Mouse (Mus musculus) CD8-positive naive resting alpha-beta T cell, adult 2 months (primary cell): ENCODE results near the gene Lamp1.

Experiments
- DNase-seq, 2 experiments: peaks; one replicate each; pipeline ENCODE4 v3.0.0; 2022; ENCODE audit warnings: low read depth in 2 of 2, low spot score in 2 of 2

Gene Lamp1

DNA sequence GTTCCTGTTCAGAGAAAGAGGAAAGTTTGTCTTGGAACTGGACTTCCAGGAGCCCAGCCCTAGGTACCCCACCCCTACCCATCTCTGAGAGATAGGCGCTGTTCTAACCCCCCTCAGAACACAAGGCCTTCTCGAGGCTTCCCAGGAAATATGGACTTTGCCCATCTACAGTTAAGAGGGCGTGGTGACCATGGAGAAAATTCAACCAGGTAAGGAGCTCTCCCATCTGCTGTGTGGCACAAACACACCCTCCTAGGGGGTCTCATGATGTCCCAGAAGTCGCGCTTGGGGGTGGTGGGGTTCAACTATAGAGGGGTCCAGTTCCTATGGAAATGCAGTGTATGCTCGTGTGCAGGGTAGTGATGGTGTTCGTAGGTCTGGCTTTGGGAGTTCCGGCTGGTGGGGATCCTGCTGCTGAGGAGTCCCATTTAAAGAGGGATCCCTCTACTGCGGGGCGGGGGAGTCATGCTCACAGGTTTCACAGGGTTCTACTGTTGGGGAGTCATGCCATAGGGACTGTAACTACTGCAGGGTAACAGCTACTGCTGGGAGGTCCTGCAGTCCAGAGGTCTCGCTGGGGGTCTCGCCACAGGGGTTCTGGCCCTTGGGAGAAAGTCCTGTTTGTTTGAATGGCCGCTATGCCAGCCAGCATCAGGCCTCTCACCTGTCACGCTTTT is 40.6 kb downstream of the Lamp1 start:
- DNase-seq, result no peak

- no peak for DNase-seq
Measured at GRCm38 (mm10) chr8:13200301-13201012, 41.5 kb downstream of the Lamp1 start, which contains the start of gene Grtp1. Grtp1 (minus strand) TSS chr8:13200620.

DNA sequence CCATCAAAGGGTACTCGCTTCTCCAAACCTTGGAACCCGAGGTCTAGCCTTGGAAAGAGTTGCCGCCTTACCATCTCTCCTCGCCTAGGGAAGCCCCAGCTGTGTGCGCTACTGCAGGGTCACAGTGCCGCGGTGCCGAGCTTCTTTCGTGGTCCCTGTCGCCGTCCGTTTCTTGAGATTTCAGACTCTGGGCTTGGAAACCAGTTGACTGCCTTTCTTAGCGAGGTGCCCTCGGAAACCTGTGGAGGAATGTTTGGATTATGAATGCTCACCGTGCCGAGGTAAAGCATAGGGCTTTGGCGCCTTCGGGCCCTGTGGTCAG is 42.0 kb downstream of the Lamp1 start:
- DNase-seq, result no peak

DNA sequence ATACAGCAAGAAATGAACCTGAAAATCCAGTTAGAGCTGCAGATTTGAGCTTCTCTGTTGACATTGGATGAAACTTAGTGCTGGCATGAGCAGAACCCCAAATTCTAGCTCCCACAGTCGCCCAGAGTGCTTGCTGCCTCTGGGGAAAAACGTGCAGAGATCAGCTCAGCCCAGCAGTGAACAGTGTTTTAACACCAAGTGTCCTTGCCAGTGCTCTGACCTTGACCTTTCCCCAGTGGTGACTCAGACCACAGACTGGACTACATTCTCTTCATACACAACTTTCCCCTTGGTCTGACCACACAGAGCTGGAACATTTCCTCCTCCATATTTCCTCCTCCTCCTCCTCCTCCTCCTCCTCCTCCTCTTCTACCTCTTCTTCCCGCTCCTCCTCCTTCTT is 43.1 kb downstream of the Lamp1 start:
- no peak for DNase-seq

GRCm38 (mm10) chr8:13202806-13203205 is 43.8 kb downstream of the Lamp1 start:
- no peak for DNase-seq

- no peak for DNase-seq
Measured at GRCm38 (mm10) chr8:13203472-13203871, 44.5 kb downstream of the Lamp1 start.

DNA sequence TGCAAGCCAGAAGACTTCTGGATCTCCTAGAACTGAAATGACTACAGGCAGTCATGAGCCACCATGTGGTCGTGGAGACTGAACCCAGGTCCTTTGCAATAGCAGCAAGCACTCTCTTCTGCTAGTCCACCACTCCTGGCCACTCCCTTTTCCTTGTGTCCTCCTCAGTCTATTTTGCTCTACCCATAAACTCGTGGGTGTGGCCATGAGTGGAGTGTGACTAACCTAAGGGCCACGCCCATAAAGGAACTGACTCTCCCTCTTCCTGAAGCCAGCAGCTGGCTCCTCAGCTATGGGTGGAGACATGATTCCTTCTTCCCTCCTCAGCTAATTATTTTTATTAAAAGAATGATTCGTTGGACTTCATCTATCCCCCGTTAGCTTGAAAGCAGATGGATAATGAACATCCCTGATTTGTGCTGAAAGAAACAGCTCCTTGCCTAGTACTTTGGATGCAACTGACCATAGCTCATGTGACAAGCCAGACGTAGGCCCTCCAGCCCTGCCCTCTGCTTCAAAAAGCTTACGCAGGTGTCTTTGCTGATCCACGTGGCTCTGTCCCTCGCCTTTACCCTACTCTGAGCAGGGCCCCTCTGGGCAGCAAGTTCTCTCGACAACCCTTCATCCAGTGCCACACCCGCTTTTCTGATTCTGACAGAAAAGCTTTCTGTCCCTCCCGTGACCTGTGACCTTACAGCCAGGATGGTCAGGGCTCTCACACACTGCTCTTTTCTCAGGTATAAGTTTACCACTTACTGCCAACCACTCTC is 45.6 kb downstream of the Lamp1 start:
- no peak for DNase-seq

DNA sequence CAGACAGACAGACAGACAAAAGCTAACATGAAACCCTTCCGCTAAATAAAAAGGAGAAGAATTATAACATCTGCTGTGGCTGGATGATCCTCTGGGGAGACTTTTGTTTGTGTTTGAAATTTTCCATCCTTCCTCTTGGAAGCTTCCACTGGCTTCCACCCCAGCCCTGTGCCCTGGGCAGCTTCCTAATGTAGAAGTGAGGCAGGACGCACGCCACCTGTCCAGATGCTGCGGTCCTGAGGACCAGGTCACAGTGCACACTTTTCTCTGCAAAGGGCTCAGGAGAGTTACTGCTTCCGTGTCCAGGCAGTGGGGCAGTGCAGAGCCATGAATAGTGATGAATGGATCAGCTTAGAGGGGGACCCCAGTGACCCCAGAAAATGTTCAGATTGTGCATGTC is 46.4 kb downstream of the Lamp1 start:
- no peak for DNase-seq

- no peak for DNase-seq
Measured at GRCm38 (mm10) chr8:13206290-13206689, 47.3 kb downstream of the Lamp1 start.

- no peak for DNase-seq
Measured at GRCm38 (mm10) chr8:13208627-13209355, 49.8 kb downstream of the Lamp1 start.

DNA sequence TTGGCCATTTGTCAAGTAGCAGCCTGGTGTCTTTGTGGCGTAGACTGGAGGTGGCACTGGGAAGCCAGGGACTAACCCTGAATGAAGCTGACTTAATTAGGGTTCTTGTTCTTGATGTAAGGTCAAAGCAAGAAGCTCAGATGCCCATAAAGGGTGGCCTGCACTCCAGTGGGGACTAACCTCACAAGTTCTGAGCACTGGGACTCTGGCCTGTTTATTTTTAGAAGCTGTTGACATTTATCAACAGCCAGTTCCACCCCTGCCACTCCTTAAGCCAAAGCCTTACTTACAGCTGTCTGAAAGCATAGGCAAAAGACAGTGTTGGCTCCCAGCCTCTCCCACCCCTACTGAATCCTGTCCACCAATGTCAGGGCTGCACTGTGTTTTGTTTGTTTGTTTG is 50.8 kb downstream of the Lamp1 start:
- DNase-seq, result no peak

DNA sequence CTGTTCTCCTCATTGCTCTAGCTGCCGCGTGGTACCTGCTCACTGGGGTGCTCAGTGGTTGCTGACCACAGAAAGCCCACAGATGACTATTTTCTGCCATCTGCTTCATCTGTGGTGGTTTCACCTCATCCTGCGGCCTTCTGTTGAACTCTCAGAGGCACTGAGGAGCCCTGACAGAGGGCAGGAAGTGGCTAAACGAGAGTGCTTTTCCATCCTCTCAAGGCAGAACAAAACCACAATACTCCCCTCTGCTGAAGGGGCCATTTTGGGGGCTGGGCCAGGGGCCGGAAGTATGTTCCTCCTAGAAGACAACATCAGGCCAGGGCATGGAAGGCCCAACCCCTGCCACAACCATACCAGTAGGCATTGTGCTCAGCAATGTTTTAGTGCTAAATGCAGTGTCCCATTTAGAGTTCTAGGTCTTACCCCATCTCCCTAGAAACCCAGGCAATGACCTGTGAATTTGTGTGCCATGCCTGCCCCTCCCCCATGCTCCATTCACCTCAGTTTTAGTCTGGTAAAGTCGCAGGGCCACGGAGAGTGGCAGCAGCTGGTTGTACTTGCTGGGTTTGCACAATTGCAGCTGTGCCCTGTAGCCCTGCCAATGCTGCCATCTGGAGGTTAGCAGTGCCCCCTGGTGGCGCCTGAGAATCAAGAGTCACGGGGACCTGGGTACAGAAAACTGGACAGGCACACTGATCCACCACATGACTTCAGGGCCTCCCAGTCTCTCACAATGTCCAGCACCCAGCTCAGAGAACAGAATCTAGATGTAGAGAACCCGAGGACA is 54.7 kb downstream of the Lamp1 start:
- peak; percentile 72 to 82 for DNase-seq

DNA sequence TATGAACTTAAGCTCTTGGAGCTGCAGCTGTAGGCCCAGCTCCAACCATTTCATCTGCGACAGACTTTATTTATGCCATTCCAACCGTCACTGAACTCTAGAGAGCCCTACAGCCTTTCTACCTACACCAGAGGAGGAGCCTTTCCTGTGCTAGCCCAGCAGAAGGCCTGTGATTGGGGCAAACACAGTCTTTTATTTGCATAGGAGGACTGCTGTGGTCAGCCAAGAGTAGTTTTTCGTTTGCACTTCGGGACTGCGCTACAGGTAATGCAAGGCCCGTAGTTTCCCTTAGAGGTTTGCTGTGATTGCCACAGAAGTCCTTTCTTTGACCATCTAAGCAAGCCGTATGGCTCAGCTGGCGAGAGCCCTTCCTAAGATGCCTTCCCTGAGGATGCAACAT is 57.4 kb downstream of the Lamp1 start:
- no peak for DNase-seq

DNA sequence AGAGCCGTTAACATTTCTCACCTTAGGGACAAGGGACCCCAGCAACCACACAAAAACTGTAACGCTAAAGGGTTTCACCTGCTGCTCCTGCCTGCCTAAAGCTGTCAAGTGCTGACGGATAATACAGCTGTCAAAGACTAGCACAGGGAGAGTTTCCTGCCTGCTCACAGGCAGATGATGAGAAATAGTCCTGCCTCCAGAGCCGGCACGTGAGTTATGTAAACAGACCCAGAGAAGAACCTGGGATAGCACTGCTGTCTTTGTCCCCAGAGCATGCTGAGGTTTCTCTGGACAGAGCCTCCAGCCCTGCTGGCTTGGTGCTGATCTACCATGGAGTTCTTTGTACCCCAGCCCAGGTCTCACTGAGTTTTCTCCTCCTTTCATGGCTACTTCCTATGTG is 58.1 kb downstream of the Lamp1 start:
- DNase-seq, result no peak

DNA sequence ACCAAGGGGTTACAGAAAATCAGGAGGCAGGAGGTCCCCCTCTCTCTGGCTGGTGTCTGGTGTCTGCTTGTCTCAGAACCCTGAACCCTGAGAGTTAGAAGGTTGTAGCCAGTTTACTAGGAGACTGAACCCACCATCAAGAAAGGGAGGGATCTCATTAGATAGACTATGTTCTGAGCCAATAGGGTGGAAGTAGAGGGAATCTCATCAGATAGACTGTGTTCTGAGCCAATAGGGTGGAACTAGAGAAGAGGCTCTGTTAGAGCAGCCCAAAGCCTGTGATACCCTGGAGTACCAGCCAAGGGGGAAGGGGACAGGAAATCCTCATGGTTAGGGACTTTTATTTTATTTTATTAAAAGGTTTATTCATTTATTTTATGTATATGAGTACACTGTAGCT is 59.0 kb downstream of the Lamp1 start:
- no peak for DNase-seq

GRCm38 (mm10) chr8:13218441-13218840 is 59.5 kb downstream of the Lamp1 start:
- DNase-seq, result no peak

- DNase-seq, result no peak
Measured at GRCm38 (mm10) chr8:13224426-13224825, 65.5 kb downstream of the Lamp1 start.
